Mouse (Mus musculus): Measurements from ENCODE around the gene Gjb1. TPM values are rescaled to one million over a fixed set of nuclear protein-coding genes. Genes with fewer than 3 reads are reported as not detected.

Gene Gjb1
- total and polyA plus RNA-seq, 3 experiments = not detected

- in situ Hi-C loops (cut with MboI; ENCODE audit: low pct_ligation_motif_present, low pct_unique_long_range_greater_than_20kb, low sequenced_read_pairs) = no loop called here
- no peaks in the 10 kb centered on the region for H3K9me3 ChIP-seq (replicated peaks; ENCODE audit: low read length)
- no peaks in the 10 kb centered on the region for H3K27me3 ChIP-seq (replicated peaks)
- H3K4me3 ChIP-seq (replicated peaks in 1 of 3; ENCODE audit: low read depth in 2 of 3, low read length in 2 of 3, poor library complexity in 1 of 3) = no peak overlapping the region
- H3K9ac ChIP-seq (ENCODE audit: insufficient read depth, low read depth) = no peak overlapping the region
- H3K79me2 ChIP-seq (replicated peaks; ENCODE audit: control insufficient read depth, extremely low read depth, insufficient read depth, poor library complexity, severe bottlenecking) = no peaks in the 10 kb centered on the region
- DNase-seq (ENCODE audit: extremely low read depth) = no peak
- no peak for TF ChIP-seq JUND (conservative IDR thresholded peaks at IDR 0.05; ENCODE audit: low read depth, low read length)
- no peak for TF ChIP-seq RCOR1 (conservative IDR thresholded peaks at IDR 0.05; ENCODE audit: low read depth, low read length)
- TF ChIP-seq ELF1 (IDR thresholded peaks at IDR 0.05; ENCODE audit: low read depth, low read length) = no peak
- no peak for TF ChIP-seq NRF1 (IDR thresholded peaks at IDR 0.05; ENCODE audit: low read depth, low read length)
- no peak for TF ChIP-seq BHLHE40 (IDR thresholded peaks at IDR 0.05; ENCODE audit: low read depth, low read length)
- no peak for TF ChIP-seq RAD21 (IDR thresholded peaks at IDR 0.05; ENCODE audit: low read depth, low read length)
- TF ChIP-seq MAX (IDR thresholded peaks at IDR 0.05; ENCODE audit: low read length) = no peak
- no peak for TF ChIP-seq CHD1 (IDR thresholded peaks at IDR 0.05; ENCODE audit: low read depth, low read length)
- TF ChIP-seq SMC3 (IDR thresholded peaks at IDR 0.05; ENCODE audit: low read depth, low read length) = no peak
- no peak overlapping the region for H3K27ac ChIP-seq (ENCODE audit: insufficient read depth, low read depth)
- no peaks in the 10 kb centered on the region for H3K4me1 ChIP-seq (ENCODE audit: control insufficient read depth in 1 of 2, insufficient read depth in 2 of 2)
- dilution Hi-C loops (cut with MboI; ENCODE audit: extremely low pct_ligation_motif_present, extremely low pct_unique_long_range_greater_than_20kb, low sequenced_read_pairs) = no loop called here
- no peaks in the 10 kb centered on the region for H3K36me3 ChIP-seq (replicated peaks in 1 of 2; ENCODE audit: control insufficient read depth in 1 of 2, insufficient read depth in 1 of 2, low read length in 1 of 2)
- no peak overlapping the region for H3K4me2 ChIP-seq (ENCODE audit: insufficient read depth, low read depth, poor library complexity, severe bottlenecking)
These were observed 8.4 kb downstream of the Gjb1 start for GRCm38 (mm10) chrX:101384439-101385137.

DNA sequence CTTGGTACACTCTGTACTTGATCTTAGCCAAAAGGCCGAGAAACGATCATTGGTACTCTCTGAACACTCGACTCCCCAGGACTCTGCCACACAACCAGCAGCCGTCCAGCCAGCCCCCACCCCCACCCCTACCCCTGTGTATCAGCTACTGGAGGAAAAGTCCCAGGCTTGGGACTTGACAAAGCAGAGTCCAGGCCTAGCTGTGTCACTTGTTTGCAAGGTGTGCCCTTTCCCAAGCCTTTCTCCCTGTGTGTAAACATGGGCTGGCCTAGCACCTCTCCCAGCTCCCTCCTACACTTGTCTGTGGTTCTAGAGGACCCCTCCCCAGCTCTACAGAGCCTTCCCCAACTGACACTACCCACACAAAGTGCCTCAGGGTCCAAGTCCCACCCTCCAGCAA is 10.0 kb downstream of the Gjb1 start:
- dilution Hi-C loops (cut with MboI; ENCODE audit: extremely low pct_ligation_motif_present, extremely low pct_unique_long_range_greater_than_20kb, low sequenced_read_pairs) = no loop called here

More for the DNA sequence above, 10.0 kb downstream of the Gjb1 start:
- Histone ChIP-seq H3K27ac (ENCODE audit: insufficient read depth, low read depth) (no peak overlapping the region), H3K9ac (ENCODE audit: insufficient read depth, low read depth) (no peak overlapping the region), H3K4me1 (ENCODE audit: control insufficient read depth in 1 of 2, insufficient read depth in 2 of 2) (no peaks in the 10 kb centered on the region), H3K79me2 (replicated peaks; ENCODE audit: control insufficient read depth, extremely low read depth, insufficient read depth, poor library complexity, severe bottlenecking) (no peaks in the 10 kb centered on the region), H3K9me3 (replicated peaks; ENCODE audit: low read length) (no peaks in the 10 kb centered on the region), H3K27me3 (replicated peaks) (no peaks in the 10 kb centered on the region), H3K4me3 (replicated peaks in 1 of 3; ENCODE audit: low read depth in 2 of 3, low read length in 2 of 3, poor library complexity in 1 of 3) (no peak overlapping the region), H3K36me3 (replicated peaks in 1 of 2; ENCODE audit: control insufficient read depth in 1 of 2, insufficient read depth in 1 of 2, low read length in 1 of 2) (no peaks in the 10 kb centered on the region), H3K4me2 (ENCODE audit: insufficient read depth, low read depth, poor library complexity, severe bottlenecking) (no peak overlapping the region)
- no peak for TF ChIP-seq GABPA (IDR thresholded peaks at IDR 0.05; ENCODE audit: insufficient replicate concordance, low read depth, low read length)
- TF ChIP-seq TBP (conservative IDR thresholded peaks at IDR 0.05; ENCODE audit: low read depth, low read length) = no peak
- no peak for TF ChIP-seq ELF1 (IDR thresholded peaks at IDR 0.05; ENCODE audit: low read depth, low read length)
- TF ChIP-seq MAFK (IDR thresholded peaks at IDR 0.05; ENCODE audit: insufficient replicate concordance, low read length) = no peak
- no peak for TF ChIP-seq CHD2 (IDR thresholded peaks at IDR 0.05; ENCODE audit: low read length)
- TF ChIP-seq POLR2AphosphoS2 (IDR thresholded peaks at IDR 0.05; ENCODE audit: low read depth, low read length) = no peak
- TF ChIP-seq BHLHE40 (IDR thresholded peaks at IDR 0.05; ENCODE audit: low read depth, low read length) = no peak
- no peak for TF ChIP-seq ZC3H11A (IDR thresholded peaks at IDR 0.05; ENCODE audit: low read depth, low read length)
- TF ChIP-seq SMC3 (IDR thresholded peaks at IDR 0.05; ENCODE audit: low read depth, low read length) = no peak
- no peak for TF ChIP-seq USF2 (conservative IDR thresholded peaks at IDR 0.05; ENCODE audit: low read depth, low read length)
- no peak for TF ChIP-seq E2F4 (IDR thresholded peaks at IDR 0.05; ENCODE audit: insufficient replicate concordance, low read depth, low read length)
- TF ChIP-seq MAZ (IDR thresholded peaks at IDR 0.05; ENCODE audit: low read depth, low read length) = no peak
- DNase-seq (ENCODE audit: extremely low read depth) = no peak
- in situ Hi-C loops (cut with MboI; ENCODE audit: low pct_ligation_motif_present, low pct_unique_long_range_greater_than_20kb, low sequenced_read_pairs) = no loop called here

Data from CH12.LX (cell line).